Mouse (Mus musculus) neural tube, embryonic 11.5 days (tissue): ENCODE measurements around the gene Intu. TPM values are rescaled to one million over a fixed set of nuclear protein-coding genes. Genes with fewer than 3 reads are reported as not detected.

Experiments
- ATAC-seq: fragments of 200-750 bp; cut with Nextera tagmentation; 2 replicates; pipeline ENCODE4 v1.8.0; 2017; ENCODE audit warnings: moderate number of reproducible peaks, mild to moderate bottlenecking, moderate TSS enrichment, moderate library complexity; ENCODE audit not compliant: insufficient read depth, low FRiP score, low TSS enrichment
- DNase-seq: peaks from one replicate; pipeline ENCODE4 v3.0.0-alpha.2; 2015; ENCODE audit warnings: low spot score
- H3K27ac ChIP-seq: fragments of 300-500 bp; sonication (generic); 2 replicates; pipeline ENCODE4 v1.5.1; 2014; ENCODE audit warnings: low read depth, mild to moderate bottlenecking, low read length
- H3K27me3 ChIP-seq: fragments of 300-500 bp; sonication (generic); 2 replicates; pipeline ENCODE4 v1.6.1; 2014; ENCODE audit warnings: mild to moderate bottlenecking, low read length, mixed read lengths; ENCODE audit not compliant: control insufficient read depth, insufficient read depth
- H3K36me3 ChIP-seq: fragments of 300-500 bp; sonication (generic); 2 replicates; pipeline ENCODE4 v1.6.1; 2014; ENCODE audit warnings: mild to moderate bottlenecking, low read length, moderate library complexity, mixed read lengths; ENCODE audit not compliant: control insufficient read depth, insufficient read depth
- H3K4me1 ChIP-seq: fragments of 300-500 bp; sonication (generic); 2 replicates; pipeline ENCODE4 v1.6.1; 2014; ENCODE audit warnings: low read length, mixed read lengths; ENCODE audit not compliant: control insufficient read depth, insufficient read depth
- H3K4me2 ChIP-seq: fragments of 300-500 bp; sonication (generic); 2 replicates; pipeline ENCODE4 v1.6.1; 2014; ENCODE audit warnings: low read depth, mild to moderate bottlenecking, moderate library complexity
- H3K4me3 ChIP-seq: fragments of 300-500 bp; sonication (generic); 2 replicates; pipeline ENCODE4 v1.5.1; 2014; ENCODE audit warnings: low read depth, low read length
- H3K9ac ChIP-seq: fragments of 300-500 bp; sonication (generic); 2 replicates; pipeline ENCODE4 v1.6.1; 2014; ENCODE audit warnings: mild to moderate bottlenecking, low read length
- H3K9me3 ChIP-seq: fragments of 300-500 bp; sonication (generic); 2 replicates; pipeline ENCODE4 v1.6.1; 2016; ENCODE audit warnings: low read length; ENCODE audit not compliant: control insufficient read depth
- WGBS: fragments of 180-500 bp; shearing (Covaris S2); extraction: QIAGEN DNeasy Blood & Tissue Kit; methylation state at CpG from one replicate; pipeline ENCODE4 v1.1.7; 2014; 5-methylcytosine and 5-hydroxymethylcytosine counted together
- polyA plus RNA-seq: library from polyadenylated mRNA; unstranded; fragments of >200 nt; fragmentation: Nextera tagmentation; extraction: Ambion mirVana; gene quantifications from 2 replicates; pipeline ENCODE4 v1.2.1, GENCODE M21; 2014

Intu gene
- polyA plus RNA-seq, 1 experiment from 2014 or later, result 8.1 TPM

GRCm38 (mm10) chr3:40666861-40667719, 136.0 kb downstream of the Intu start:
- H3K4me3 ChIP-seq, result no peak overlapping the region
- H3K4me2 ChIP-seq, result no peak overlapping the region
- no peak overlapping the region for H3K9ac ChIP-seq
- ATAC-seq, result no peak
- H3K9me3 ChIP-seq, result no peaks in the 10 kb centered on the region
- WGBS, result 80% methylated on average over 8 of the region's 8 CpGs
- H3K36me3 ChIP-seq, result 0 out of 2 replicates have a peak, but pooled peaks cover 2% of the 10 kb centered on the region
- no peak overlapping the region for H3K27ac ChIP-seq
- no peaks in the 10 kb centered on the region for H3K4me1 ChIP-seq
- no peak for DNase-seq
- no peaks in the 10 kb centered on the region for H3K27me3 ChIP-seq

DNA sequence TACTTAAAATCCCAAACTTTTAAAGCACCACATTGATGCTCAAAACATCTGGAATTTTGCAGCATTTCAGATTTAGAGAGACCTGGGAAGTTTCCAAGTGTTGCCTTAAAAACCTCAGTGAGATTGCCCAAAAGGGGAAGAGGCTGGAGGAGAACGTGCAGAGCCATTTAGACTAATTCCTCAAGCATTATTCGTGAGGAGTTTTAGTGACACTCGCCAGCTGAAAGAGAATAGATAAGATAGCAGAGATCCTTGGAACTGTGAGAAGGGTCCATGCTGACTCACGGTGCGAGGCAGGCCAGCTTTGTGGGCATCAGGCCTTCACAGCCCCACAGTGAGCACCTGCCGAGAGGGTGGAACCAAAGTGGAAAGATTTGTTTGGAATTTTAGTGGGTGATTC, 137.8 kb downstream of the Intu start:
- Histone ChIP-seq H3K9ac (no peak overlapping the region), H3K4me2 (no peak overlapping the region), H3K36me3 (0 out of 2 replicates have a peak, but pooled peaks cover 2% of the 10 kb centered on the region), H3K4me3 (no peak overlapping the region), H3K27ac (no peak overlapping the region), H3K9me3 (no peaks in the 10 kb centered on the region), H3K4me1 (no peaks in the 10 kb centered on the region), H3K27me3 (no peaks in the 10 kb centered on the region)
- 81% methylated on average over 6 of the region's 6 CpGs for WGBS
- DNase-seq (no peak), ATAC-seq (no peak)

GRCm38 (mm10) chr3:40669395-40669794, 138.3 kb downstream of the Intu start:
- H3K4me3 ChIP-seq, result no peak overlapping the region
- 94% methylated on average over 3 of the region's 3 CpGs for WGBS
- H3K4me1 ChIP-seq, result no peaks in the 10 kb centered on the region
- H3K9me3 ChIP-seq, result no peaks in the 10 kb centered on the region
- H3K36me3 ChIP-seq, result 0 out of 2 replicates have a peak, but pooled peaks cover 2% of the 10 kb centered on the region
- DNase-seq, result no peak
- no peak overlapping the region for H3K4me2 ChIP-seq
- H3K27me3 ChIP-seq, result no peaks in the 10 kb centered on the region
- H3K27ac ChIP-seq, result no peak overlapping the region
- H3K9ac ChIP-seq, result no peak overlapping the region
- no peak for ATAC-seq

GRCm38 (mm10) chr3:40673515-40673914, 142.4 kb downstream of the Intu start:
- Histone ChIP-seq H3K27ac (no peak overlapping the region), H3K27me3 (no peaks in the 10 kb centered on the region), H3K9ac (no peak overlapping the region), H3K9me3 (no peaks in the 10 kb centered on the region), H3K36me3 (no peaks in the 10 kb centered on the region), H3K4me1 (no peaks in the 10 kb centered on the region), H3K4me2 (no peak overlapping the region), H3K4me3 (no peak overlapping the region)
- no peak for DNase-seq
- WGBS, result 72% methylated on average over 1 of the region's 1 CpGs
- ATAC-seq, result no peak

GRCm38 (mm10) chr3:40674873-40675405, 143.9 kb downstream of the Intu start:
- no peaks in the 10 kb centered on the region for H3K27me3 ChIP-seq
- no peaks in the 10 kb centered on the region for H3K4me1 ChIP-seq
- WGBS, result 57% methylated on average over 8 of the region's 8 CpGs
- H3K4me2 ChIP-seq, result no peak overlapping the region
- H3K27ac ChIP-seq, result no peak overlapping the region
- ATAC-seq (no peak), DNase-seq (no peak)
- no peaks in the 10 kb centered on the region for H3K9me3 ChIP-seq
- no peaks in the 10 kb centered on the region for H3K36me3 ChIP-seq
- no peak overlapping the region for H3K4me3 ChIP-seq
- no peak overlapping the region for H3K9ac ChIP-seq

DNA sequence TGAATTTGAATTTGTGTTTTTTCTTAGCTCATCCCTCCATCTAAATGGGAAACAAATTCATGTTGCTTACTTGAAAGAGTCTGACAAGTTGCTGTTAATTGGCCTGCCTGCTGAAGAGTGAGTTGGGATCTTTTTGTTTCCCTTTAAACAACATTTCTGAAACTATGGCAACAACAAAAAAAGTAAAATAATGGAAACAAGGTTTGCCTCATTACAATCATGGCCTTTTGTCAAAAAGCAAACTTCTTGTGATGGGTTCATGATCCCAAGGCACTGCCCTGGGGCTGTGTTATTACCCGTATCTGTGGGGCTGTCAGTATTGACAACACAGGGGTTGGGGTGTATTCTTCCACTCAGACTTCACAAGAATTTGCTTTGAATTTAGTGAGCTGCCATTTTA, 147.8 kb downstream of the Intu start:
- ATAC-seq, result no peak
- Histone ChIP-seq H3K36me3 (no peaks in the 10 kb centered on the region), H3K4me2 (no peak overlapping the region), H3K27me3 (no peaks in the 10 kb centered on the region), H3K9me3 (no peaks in the 10 kb centered on the region), H3K27ac (no peak overlapping the region), H3K4me1 (no peaks in the 10 kb centered on the region), H3K4me3 (no peak overlapping the region), H3K9ac (no peak overlapping the region)
- DNase-seq, result no peak
- 51% methylated on average over 1 of the region's 1 CpGs for WGBS

- DNase-seq, result no peak
- Histone ChIP-seq H3K4me1 (0 out of 2 replicates have a peak, but pooled peaks cover 5% of the 10 kb centered on the region), H3K9ac (no peak overlapping the region), H3K27me3 (no peaks in the 10 kb centered on the region), H3K27ac (no peak overlapping the region), H3K9me3 (no peaks in the 10 kb centered on the region), H3K36me3 (no peaks in the 10 kb centered on the region), H3K4me3 (no peak overlapping the region), H3K4me2 (no peak overlapping the region)
- 57% methylated on average over 11 of the region's 11 CpGs for WGBS
- no peak for ATAC-seq
Observed at GRCm38 (mm10) chr3:40682404-40682803, 151.3 kb downstream of the Intu start.

DNA sequence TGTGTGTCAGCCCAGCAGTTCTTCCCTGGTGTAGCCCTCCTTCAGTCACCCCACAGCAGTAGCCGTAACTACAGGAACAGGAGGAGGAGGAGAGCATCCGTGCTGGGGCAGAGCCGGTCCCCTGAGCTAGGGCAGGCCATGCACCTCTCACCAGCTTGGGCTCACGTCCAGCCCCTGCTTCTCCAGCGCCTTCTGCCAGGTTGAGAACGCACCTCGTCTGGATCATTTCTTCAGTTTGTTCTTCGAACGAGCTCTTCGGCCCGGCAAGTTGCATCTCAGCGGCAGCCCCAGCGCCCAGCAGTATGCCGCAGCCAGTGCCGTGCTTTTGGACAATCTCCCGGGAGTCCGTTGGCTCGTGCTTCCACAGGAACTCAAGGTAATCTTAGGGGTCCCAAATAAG, 152.1 kb downstream of the Intu start:
- no peak for ATAC-seq
- 92% methylated on average over 18 of the region's 18 CpGs for WGBS
- H3K4me3 ChIP-seq, result no peak overlapping the region
- no peak overlapping the region for H3K4me2 ChIP-seq
- no peak for DNase-seq
- peaks cover 10% of the 10 kb centered on the region; the same call in 1 of the 2 replicates for H3K4me1 ChIP-seq
- no peaks in the 10 kb centered on the region for H3K36me3 ChIP-seq
- no peak overlapping the region for H3K27ac ChIP-seq
- H3K9me3 ChIP-seq, result no peaks in the 10 kb centered on the region
- no peaks in the 10 kb centered on the region for H3K27me3 ChIP-seq
- no peak overlapping the region for H3K9ac ChIP-seq
